Mouse (Mus musculus): Measurements from ENCODE around the gene Kdm4a.

GRCm38 (mm10) chr4:118172461-118172860, 7.4 kb downstream of the Kdm4a start:
- TF ChIP-seq POLR2A (IDR thresholded peaks at IDR 0.05; ENCODE audit: insufficient read length, low read depth), result no peak
- TF ChIP-seq SRF (IDR thresholded peaks at IDR 0.05; ENCODE audit: control insufficient read depth, insufficient read length, low read depth), result no peak
- TF ChIP-seq TCF12 (IDR thresholded peaks at IDR 0.05; ENCODE audit: insufficient read depth, poor library complexity, severe bottlenecking), result no peak
- no peak for TF ChIP-seq USF1 (IDR thresholded peaks at IDR 0.05; ENCODE audit: low read depth)
- TF ChIP-seq MAX (IDR thresholded peaks at IDR 0.05; ENCODE audit: low read depth), result no peak
- no peak for TF ChIP-seq MYOG (IDR thresholded peaks at IDR 0.05; ENCODE audit: control insufficient read depth in 1 of 3, insufficient read depth in 1 of 3, insufficient read length in 2 of 3, low read depth in 2 of 3)
- no peak for TF ChIP-seq REST (IDR thresholded peaks at IDR 0.05; ENCODE audit: insufficient read depth, insufficient read length)
- no peak for TF ChIP-seq MYOD1 (IDR thresholded peaks at IDR 0.05; ENCODE audit: control insufficient read depth in 1 of 3, insufficient read length in 2 of 3, low read depth in 2 of 3)
- TF ChIP-seq E2F4 (IDR thresholded peaks at IDR 0.05; ENCODE audit: insufficient read depth), result no peak

Data from myocyte (in vitro differentiated cells).